Mouse (Mus musculus) limb, embryonic 14.5 days (tissue): ENCODE measurements around the gene Cyp11a1. TPM values are rescaled to one million over a fixed set of nuclear protein-coding genes. Genes with fewer than 3 reads are reported as not detected.
A peak's percentile ranks its signal among the peaks of the same experiment; 100 is the strongest.

Experiments used
- ATAC-seq: fragments of 200-750 bp; cut with Nextera tagmentation; 2 replicates; pipeline ENCODE4 v1.8.0; 2017; ENCODE audit warnings: low read depth, moderate number of reproducible peaks, moderate TSS enrichment; ENCODE audit not compliant: low FRiP score
- DNase-seq: peaks from one replicate; pipeline ENCODE4 v3.0.0-alpha.2; 2015; ENCODE audit warnings: low spot score
- H3K27ac ChIP-seq: fragments of 300-500 bp; sonication (generic); replicated peaks from 2 replicates; pipeline ENCODE4 v1.5.1; 2014; ENCODE audit warnings: low read depth, mild to moderate bottlenecking, low read length, moderate library complexity, mixed read lengths
- H3K27me3 ChIP-seq: fragments of 300-500 bp; sonication (generic); 2 replicates; pipeline ENCODE4 v1.6.1; 2014; ENCODE audit warnings: low read length, mixed read lengths; ENCODE audit not compliant: control insufficient read depth, insufficient read depth
- H3K36me3 ChIP-seq: fragments of 300-500 bp; sonication (generic); 2 replicates; pipeline ENCODE4 v1.6.1; 2014; ENCODE audit warnings: mild to moderate bottlenecking, low read length, moderate library complexity, mixed read lengths; ENCODE audit not compliant: control insufficient read depth, insufficient read depth
- H3K4me1 ChIP-seq: fragments of 300-500 bp; sonication (generic); 2 replicates; pipeline ENCODE4 v1.6.1; 2014; ENCODE audit warnings: antibody characterized with exemption, low read length, mixed read lengths; ENCODE audit not compliant: control insufficient read depth, insufficient read depth
- H3K4me2 ChIP-seq: fragments of 300-500 bp; sonication (generic); replicated peaks from 2 replicates; pipeline ENCODE4 v1.6.1; 2014; ENCODE audit warnings: low read depth, mild to moderate bottlenecking, low read length, moderate library complexity; ENCODE audit not compliant: severe bottlenecking
- H3K4me3 ChIP-seq: fragments of 300-500 bp; sonication (generic); replicated peaks from 2 replicates; pipeline ENCODE4 v1.5.1; 2014; ENCODE audit warnings: low read length
- H3K9ac ChIP-seq: fragments of 300-500 bp; sonication (generic); 2 replicates; pipeline ENCODE4 v1.6.1; 2014; ENCODE audit warnings: mild to moderate bottlenecking, low read depth, low read length, moderate library complexity; ENCODE audit not compliant: severe bottlenecking
- H3K9me3 ChIP-seq: fragments of 300-500 bp; sonication (generic); 2 replicates; pipeline ENCODE4 v1.6.1; 2016; ENCODE audit warnings: low read length; ENCODE audit not compliant: control insufficient read depth
- POLR2A ChIP-seq: fragments of 200-500 bp; IDR thresholded peaks from 2 replicates; pipeline ENCODE4 v1.8.0; 2012; ENCODE audit warnings: inconsistent platforms, mild to moderate bottlenecking, moderate library complexity, borderline replicate concordance; ENCODE audit not compliant: insufficient read depth, insufficient read length; ENCODE audit errors: extremely low read depth
- WGBS: fragments of 180-500 bp; shearing (Covaris S2); extraction: QIAGEN DNeasy Blood & Tissue Kit; methylation state at CpG from one replicate; pipeline ENCODE4 v1.1.7; 2014; 5-methylcytosine and 5-hydroxymethylcytosine counted together
- polyA plus RNA-seq, 2 experiments: library from polyadenylated mRNA; depleted of rRNA in 1 of 2; stranded (reverse) in 1 of 2; unstranded in 1 of 2; fragments of >200 nt; fragmentation: Nextera tagmentation in 1 of 2; extraction: Ambion mirVana in 1 of 2; gene quantifications; 2 replicates each; pipeline versions ENCODE4 v1.2.1 to v1.2.3; 2012 to 2014

Gene Cyp11a1
- polyA plus RNA-seq, 2 experiments = 3.3 to 5.7 TPM

DNA sequence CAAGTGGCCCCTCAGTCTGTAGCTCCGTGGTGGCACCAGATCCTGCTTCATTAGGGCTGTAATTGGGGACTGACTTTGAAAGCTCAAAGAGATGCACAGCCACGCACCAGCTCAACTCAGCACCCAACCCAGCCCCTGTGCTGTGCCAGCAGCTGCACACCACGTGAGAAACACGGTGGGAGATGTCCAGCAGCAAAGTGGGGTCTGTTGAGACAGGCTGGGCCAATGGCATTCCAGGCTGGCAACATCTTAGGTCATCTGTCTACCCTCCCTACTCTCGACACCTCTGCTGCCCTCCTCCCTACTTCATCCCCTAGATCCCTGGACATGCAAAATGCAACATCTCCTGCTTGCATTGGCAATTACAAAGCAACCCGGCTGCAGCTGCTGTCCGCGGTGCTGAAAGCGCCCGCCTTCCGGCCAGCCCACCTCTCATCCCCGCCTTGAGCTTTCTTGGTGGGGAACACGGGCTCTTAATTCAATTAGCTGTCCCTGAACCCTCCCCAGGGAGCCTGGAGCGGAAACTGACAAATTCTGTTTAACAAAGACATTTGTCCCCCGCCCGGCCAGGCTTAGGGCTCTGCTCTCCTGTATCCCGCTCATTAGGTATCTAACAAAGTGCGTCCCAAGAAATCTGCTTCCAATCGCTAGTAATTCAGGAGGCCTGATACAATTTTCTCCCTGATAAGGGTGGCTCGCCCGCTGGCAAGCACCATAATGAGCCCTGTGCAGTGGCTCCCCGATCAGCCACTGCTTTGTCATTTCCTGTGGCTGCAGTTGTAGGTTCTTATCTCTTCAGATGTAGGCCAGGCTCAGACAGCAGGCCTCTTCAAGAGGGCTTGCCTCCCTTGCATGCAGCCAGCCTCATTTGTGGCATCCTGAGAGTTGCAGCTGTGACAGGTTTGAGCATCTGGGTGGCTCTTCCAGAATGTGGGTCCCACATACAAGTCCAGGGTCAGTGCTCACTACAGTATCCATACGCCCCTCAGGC lies 54.8 kb downstream of the Cyp11a1 start:
- no peaks in the 10 kb centered on the region; the same call in 1 of the 2 replicates for H3K4me1 ChIP-seq
- no peak for TF ChIP-seq POLR2A
- WGBS = 8% methylated on average over 23 of the region's 23 CpGs
- H3K9me3 ChIP-seq = no peaks in the 10 kb centered on the region
- H3K4me2 ChIP-seq = no peak overlapping the region
- no peak overlapping the region for H3K27ac ChIP-seq
- no peaks in the 10 kb centered on the region for H3K27me3 ChIP-seq
- H3K4me3 ChIP-seq = no peak overlapping the region
- no peak for ATAC-seq
- H3K9ac ChIP-seq = no peak overlapping the region
- no peaks in the 10 kb centered on the region for H3K36me3 ChIP-seq
- peak; percentile 71 for DNase-seq

DNA sequence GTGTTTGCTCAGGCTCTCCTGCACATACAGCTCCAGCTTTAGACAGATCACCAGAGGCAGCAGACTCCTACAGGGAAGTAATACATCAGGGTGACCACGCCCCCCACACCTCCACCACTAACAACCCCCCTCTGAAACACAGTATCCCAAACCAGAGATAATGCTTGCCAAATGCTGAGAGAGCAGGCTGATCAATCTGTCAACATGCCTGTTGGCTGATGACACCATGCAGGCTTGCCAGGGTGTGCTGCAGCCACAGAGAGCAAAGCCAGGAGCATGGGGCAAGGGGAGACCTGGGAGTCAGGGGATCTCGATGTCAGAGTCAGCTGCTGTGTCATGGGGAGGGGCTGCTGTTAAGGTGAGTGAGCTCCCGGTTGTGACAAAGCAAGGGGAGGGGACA lies 57.3 kb downstream of the Cyp11a1 start, which contains the start of gene Stra6:
Gene Stra6 (plus strand): TSS at position 258 of the 400 bp plus-strand sequence.
- DNase-seq = no peak
- Histone ChIP-seq H3K4me1 (peaks cover 14% of the 10 kb centered on the region), H3K9me3 (no peaks in the 10 kb centered on the region), H3K9ac (no peak within 1 kb of the TSS), H3K36me3 (no peaks in the 10 kb centered on the region), H3K4me2 (no peak within 1 kb of the TSS), H3K27ac (no peak within 1 kb of the TSS), H3K27me3 (no peaks in the 10 kb centered on the region), H3K4me3 (no peak within 1 kb of the TSS)
- 17% methylated on average over 3 of the region's 3 CpGs for whole genome bisulfite sequencing
- ATAC-seq = no peak
- no peak for TF ChIP-seq POLR2A

GRCm38 (mm10) chr9:58065532-58065931 lies 59.3 kb downstream of the Cyp11a1 start:
- peaks cover 14% of the 10 kb centered on the region for H3K4me1 ChIP-seq
- no peaks in the 10 kb centered on the region for H3K27me3 ChIP-seq
- TF ChIP-seq POLR2A = no peak
- no peak overlapping the region for H3K4me3 ChIP-seq
- H3K9me3 ChIP-seq = no peaks in the 10 kb centered on the region
- no peaks in the 10 kb centered on the region for H3K36me3 ChIP-seq
- ATAC-seq = no peak
- no peak overlapping the region for H3K9ac ChIP-seq
- DNase-seq = no peak
- no peak overlapping the region for H3K4me2 ChIP-seq
- no peak overlapping the region for H3K27ac ChIP-seq
- WGBS = 26% methylated on average over 6 of the region's 6 CpGs

- no peaks in the 10 kb centered on the region for H3K27me3 ChIP-seq
- DNase-seq (no peak), ATAC-seq (no peak; the same call in 1 of the 2 replicates)
- TF ChIP-seq POLR2A = no peak
- H3K27ac ChIP-seq = no peak overlapping the region
- peaks cover 14% of the 10 kb centered on the region for H3K4me1 ChIP-seq
- H3K9ac ChIP-seq = no peak overlapping the region
- H3K4me2 ChIP-seq = no peak overlapping the region
- no peaks in the 10 kb centered on the region for H3K9me3 ChIP-seq
- H3K4me3 ChIP-seq = no peak overlapping the region
- H3K36me3 ChIP-seq = no peaks in the 10 kb centered on the region
- 62% methylated on average over 6 of the region's 6 CpGs for WGBS
Observed at GRCm38 (mm10) chr9:58065977-58066730, 59.9 kb downstream of the Cyp11a1 start.

DNA sequence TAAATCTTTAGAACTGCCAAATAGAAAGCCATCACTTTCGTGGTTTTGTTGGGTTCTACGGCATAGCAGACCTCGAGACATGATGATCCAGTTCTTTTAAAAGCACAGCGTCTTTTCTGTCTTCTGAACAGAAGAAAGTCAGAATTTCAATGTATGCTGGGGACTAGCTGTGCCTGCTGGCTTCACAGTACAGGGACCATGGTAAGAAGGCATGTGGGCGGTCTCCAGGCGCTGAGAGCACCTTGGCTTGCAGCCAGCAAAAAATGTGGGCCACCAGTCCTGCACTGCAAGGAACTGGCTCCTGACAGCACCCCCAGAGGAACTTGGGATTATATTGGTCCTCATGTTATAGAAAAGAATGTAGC lies 60.5 kb downstream of the Cyp11a1 start:
- Histone ChIP-seq H3K27me3 (no peaks in the 10 kb centered on the region), H3K4me3 (no peak overlapping the region), H3K4me2 (no peak overlapping the region), H3K9me3 (no peaks in the 10 kb centered on the region), H3K36me3 (no peaks in the 10 kb centered on the region), H3K9ac (no peak overlapping the region), H3K27ac (no peak overlapping the region), H3K4me1 (peaks cover 14% of the 10 kb centered on the region)
- DNase-seq (peak; percentile 24), ATAC-seq (no peak)
- TF ChIP-seq POLR2A = no peak
- 66% methylated on average over 6 of the region's 6 CpGs for WGBS
